Mouse (Mus musculus) midbrain, embryonic 16.5 days (tissue): ENCODE measurements around the gene Efemp2. TPM values are rescaled to one million over a fixed set of nuclear protein-coding genes. Genes with fewer than 3 reads are reported as not detected.

Source experiments
- ATAC-seq: fragments of 200-750 bp; cut with Nextera tagmentation; 2 replicates; pipeline ENCODE4 v1.8.0; 2017; ENCODE audit warnings: moderate TSS enrichment
- H3K27ac ChIP-seq: fragments of 300-500 bp; sonication (generic); 2 replicates; pipeline ENCODE4 v1.5.1; 2014; ENCODE audit warnings: mild to moderate bottlenecking, low read length, mixed read lengths
- H3K27me3 ChIP-seq: fragments of 300-500 bp; sonication (generic); 2 replicates; pipeline ENCODE4 v1.6.1; 2014; ENCODE audit warnings: low read depth, low read length, mixed read lengths; ENCODE audit not compliant: control insufficient read depth, insufficient read depth
- H3K36me3 ChIP-seq: fragments of 300-500 bp; sonication (generic); 2 replicates; pipeline ENCODE4 v1.6.1; 2014; ENCODE audit warnings: mild to moderate bottlenecking, low read length, moderate library complexity, mixed read lengths; ENCODE audit not compliant: control insufficient read depth, insufficient read depth
- H3K4me1 ChIP-seq: fragments of 300-500 bp; sonication (generic); 2 replicates; pipeline ENCODE4 v1.6.1; 2014; ENCODE audit warnings: mild to moderate bottlenecking, low read length, mixed read lengths; ENCODE audit not compliant: control insufficient read depth, insufficient read depth
- H3K4me2 ChIP-seq: fragments of 300-500 bp; sonication (generic); 2 replicates; pipeline ENCODE4 v1.6.1; 2014; ENCODE audit warnings: mild to moderate bottlenecking, low read length, mixed read lengths
- H3K4me3 ChIP-seq: fragments of 300-500 bp; sonication (generic); 2 replicates; pipeline ENCODE4 v1.5.1; 2014; ENCODE audit warnings: low read depth, mild to moderate bottlenecking, low read length, moderate library complexity, mixed read lengths
- H3K9ac ChIP-seq: fragments of 300-500 bp; sonication (generic); 2 replicates; pipeline ENCODE4 v1.6.1; 2014; ENCODE audit warnings: low read depth, low read length, mixed read lengths
- H3K9me3 ChIP-seq: fragments of 300-500 bp; sonication (generic); replicated peaks from 2 replicates; pipeline ENCODE4 v1.6.1; 2014; ENCODE audit warnings: mild to moderate bottlenecking, low read length, mixed read lengths; ENCODE audit not compliant: control insufficient read depth, poor library complexity, severe bottlenecking
- WGBS: fragments of 180-500 bp; shearing (Covaris S2); extraction: QIAGEN DNeasy Blood & Tissue Kit; methylation state at CpG from one replicate; pipeline ENCODE4 v1.1.7; 2014; 5-methylcytosine and 5-hydroxymethylcytosine counted together
- polyA plus RNA-seq: library from polyadenylated mRNA; unstranded; fragments of >200 nt; fragmentation: Nextera tagmentation; extraction: Ambion mirVana; gene quantifications from 2 replicates; pipeline ENCODE4 v1.2.1, GENCODE M21; 2015

Gene Efemp2
- polyA plus RNA-seq, 1 experiment from 2014 or later: 34.1 TPM

DNA sequence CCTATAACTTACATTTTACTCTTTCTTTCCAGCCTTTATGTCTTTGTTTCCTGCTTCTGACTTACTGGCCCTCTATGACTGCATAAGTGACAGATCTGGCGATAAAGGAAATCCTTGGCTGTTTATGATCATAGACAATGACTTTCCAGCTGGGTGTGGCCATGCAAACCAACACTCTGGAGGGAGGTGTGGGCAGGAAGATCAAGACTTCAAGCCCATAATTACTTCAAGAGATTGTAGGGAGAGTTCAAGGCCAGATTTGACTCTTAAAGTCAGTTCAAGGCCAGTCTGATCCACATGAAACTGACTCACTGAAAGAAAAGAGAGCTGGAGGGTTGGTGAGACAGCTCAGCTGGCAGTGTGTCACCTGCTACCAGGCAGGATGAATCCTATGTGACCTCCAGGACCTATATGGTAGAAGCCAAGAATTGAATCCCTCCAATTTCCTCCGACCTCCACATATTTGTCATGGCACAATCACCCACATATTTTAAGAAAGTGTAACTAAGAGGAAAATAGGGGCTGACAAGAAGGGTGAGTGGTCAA lies 26.6 kb downstream of the Efemp2 start:
- H3K27ac ChIP-seq: no peak overlapping the region
- no peak overlapping the region for H3K9ac ChIP-seq
- H3K36me3 ChIP-seq: peaks cover 28% of the 10 kb centered on the region
- H3K9me3 ChIP-seq: no peaks in the 10 kb centered on the region
- no peak for ATAC-seq
- H3K4me1 ChIP-seq: no peaks in the 10 kb centered on the region
- no peak overlapping the region for H3K4me3 ChIP-seq
- no peak overlapping the region for H3K4me2 ChIP-seq
- H3K27me3 ChIP-seq: no peaks in the 10 kb centered on the region
- 95% methylated on average over 2 of the region's 2 CpGs for WGBS

DNA sequence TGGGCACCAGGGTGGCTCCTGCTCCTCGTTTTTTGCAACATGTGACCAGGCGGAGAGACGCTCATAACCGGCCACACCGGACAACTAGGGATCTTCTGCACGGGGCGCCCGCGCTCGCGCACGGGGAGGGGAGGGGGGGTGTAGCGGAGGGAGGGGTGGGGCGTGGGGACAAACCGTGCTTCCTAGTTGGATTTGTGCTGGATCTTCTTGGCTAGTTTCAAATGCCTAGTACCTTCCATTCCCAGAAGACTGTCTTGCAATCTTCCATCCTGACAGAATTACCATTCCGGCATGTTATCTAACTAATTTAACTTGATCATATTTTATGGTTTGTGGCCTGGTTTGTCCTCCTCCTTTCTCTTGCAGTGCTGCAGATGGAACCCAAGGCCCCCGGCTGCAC lies 29.9 kb downstream of the Efemp2 start, which contains the start of gene 1700020D05Rik:
TSS of gene 1700020D05Rik (minus strand) at position 101 of the 400 bp plus-strand sequence.
- WGBS: 65% methylated on average over 17 of the region's 17 CpGs
- no peak within 1 kb of the TSS for H3K27ac ChIP-seq
- no peak within 1 kb of the TSS for H3K4me2 ChIP-seq
- no peaks in the 10 kb centered on the region for H3K9me3 ChIP-seq
- no peak for ATAC-seq
- no peak within 1 kb of the TSS for H3K9ac ChIP-seq
- H3K36me3 ChIP-seq: 0 out of 2 replicates have a peak, but pooled peaks cover 7% of the 10 kb centered on the region
- no peaks in the 10 kb centered on the region for H3K27me3 ChIP-seq
- H3K4me3 ChIP-seq: no peak within 1 kb of the TSS
- H3K4me1 ChIP-seq: peaks cover 2% of the 10 kb centered on the region; the same call in 1 of the 2 replicates

DNA sequence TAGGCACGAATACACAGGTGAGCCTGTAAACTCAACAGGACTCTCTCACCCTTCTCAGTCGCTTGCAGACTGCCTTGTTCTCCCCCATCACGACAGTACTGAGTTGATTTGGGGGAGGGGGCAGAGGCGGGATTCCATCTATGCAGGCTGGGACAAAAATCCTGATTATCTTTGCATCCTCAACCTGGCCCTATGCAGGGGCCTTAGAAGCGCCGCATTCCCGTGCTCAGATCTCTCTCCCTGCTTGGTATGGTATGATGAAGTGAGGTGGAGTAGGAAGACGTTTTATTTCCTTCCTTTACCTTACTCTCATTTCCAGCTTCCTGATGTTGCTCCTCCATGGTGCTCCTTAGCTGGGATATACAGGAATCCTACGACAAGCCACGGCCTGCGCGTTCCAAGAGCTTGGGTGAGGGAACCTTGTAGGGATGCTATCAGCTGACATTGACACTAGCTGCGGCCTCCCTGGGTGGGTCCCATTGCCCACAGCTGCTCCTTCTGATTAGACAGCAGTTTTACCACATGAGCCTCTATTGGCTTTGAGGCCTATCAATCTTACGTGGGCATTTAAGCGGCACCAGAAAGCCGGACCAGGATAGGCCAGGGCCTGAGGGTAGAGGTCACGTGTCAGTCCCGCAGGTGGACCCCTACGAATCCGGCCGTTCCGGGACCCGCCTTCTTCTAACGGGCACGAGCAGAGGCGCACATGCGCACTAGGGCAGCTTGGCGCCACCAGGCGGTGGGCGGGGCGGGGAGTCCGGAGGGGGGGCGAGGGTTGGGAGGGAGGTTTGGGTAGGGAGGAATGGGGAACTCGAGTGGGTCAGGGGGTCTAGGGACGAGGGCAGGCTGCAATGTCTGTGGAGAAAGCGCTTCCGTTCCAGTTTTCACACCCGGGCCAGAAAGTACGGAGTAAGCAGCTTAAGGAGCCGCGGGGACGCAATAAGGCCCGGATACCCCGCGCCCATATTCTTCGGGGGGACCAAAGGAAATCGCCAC lies 36.6 kb downstream of the Efemp2 start, which contains the start of gene Snx32:
TSS of gene Snx32 (minus strand) at position 508 of the 996 bp plus-strand sequence.
- peak; percentile 99 for ATAC-seq

DNA sequence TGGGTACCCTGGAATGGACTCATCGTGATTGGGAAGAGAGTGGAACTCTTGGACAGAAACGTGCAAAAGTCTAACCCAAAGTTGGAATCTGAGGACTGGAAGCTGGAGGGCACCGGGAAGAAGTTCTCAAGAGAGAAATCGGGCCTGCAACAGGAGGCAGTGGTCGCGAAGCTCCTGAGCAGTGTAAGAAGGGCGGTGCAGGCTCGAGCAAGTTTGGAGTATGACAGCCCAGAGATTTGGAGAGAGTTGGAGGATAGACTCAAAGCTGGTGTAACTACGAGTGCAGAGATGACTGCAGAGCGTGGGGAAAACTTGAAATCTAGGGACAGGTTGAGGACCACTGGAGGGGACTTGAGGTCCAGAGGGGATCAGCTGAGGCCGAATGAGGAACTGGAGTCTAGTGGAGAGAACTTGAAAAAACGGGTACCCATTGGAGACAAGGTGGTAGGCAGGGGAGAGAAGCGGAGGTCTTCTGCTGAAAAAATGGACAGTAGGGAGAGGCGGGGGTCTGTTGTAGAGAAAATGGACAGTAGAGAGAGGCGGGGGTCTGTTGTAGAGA lies 37.4 kb downstream of the Efemp2 start:
- 51% methylated on average over 15 of the region's 15 CpGs for WGBS
- H3K9ac ChIP-seq: peak overlapping the region; percentile 63
- H3K4me2 ChIP-seq: peak overlapping the region; percentile 91
- no peaks in the 10 kb centered on the region for H3K36me3 ChIP-seq
- no peaks in the 10 kb centered on the region for H3K27me3 ChIP-seq
- H3K27ac ChIP-seq: no peak overlapping the region; the same call in 1 of the 2 replicates
- ATAC-seq: no peak
- H3K4me1 ChIP-seq: peaks cover 19% of the 10 kb centered on the region
- H3K4me3 ChIP-seq: peak overlapping the region; percentile 64
- H3K9me3 ChIP-seq: no peaks in the 10 kb centered on the region

More for the DNA sequence above, 36.6 kb downstream of the Efemp2 start, which contains the start of gene Snx32:
- Histone ChIP-seq H3K4me3 (peak within 1 kb of the TSS; percentile 64), H3K4me1 (peaks cover 20% of the 10 kb centered on the region), H3K36me3 (no peaks in the 10 kb centered on the region), H3K4me2 (peak within 1 kb of the TSS; percentile 91), H3K9ac (peak within 1 kb of the TSS; percentile 72), H3K9me3 (no peaks in the 10 kb centered on the region), H3K27ac (peak within 1 kb of the TSS; percentile 89), H3K27me3 (no peaks in the 10 kb centered on the region)
- 3% methylated on average over 47 of the region's 47 CpGs for WGBS

DNA sequence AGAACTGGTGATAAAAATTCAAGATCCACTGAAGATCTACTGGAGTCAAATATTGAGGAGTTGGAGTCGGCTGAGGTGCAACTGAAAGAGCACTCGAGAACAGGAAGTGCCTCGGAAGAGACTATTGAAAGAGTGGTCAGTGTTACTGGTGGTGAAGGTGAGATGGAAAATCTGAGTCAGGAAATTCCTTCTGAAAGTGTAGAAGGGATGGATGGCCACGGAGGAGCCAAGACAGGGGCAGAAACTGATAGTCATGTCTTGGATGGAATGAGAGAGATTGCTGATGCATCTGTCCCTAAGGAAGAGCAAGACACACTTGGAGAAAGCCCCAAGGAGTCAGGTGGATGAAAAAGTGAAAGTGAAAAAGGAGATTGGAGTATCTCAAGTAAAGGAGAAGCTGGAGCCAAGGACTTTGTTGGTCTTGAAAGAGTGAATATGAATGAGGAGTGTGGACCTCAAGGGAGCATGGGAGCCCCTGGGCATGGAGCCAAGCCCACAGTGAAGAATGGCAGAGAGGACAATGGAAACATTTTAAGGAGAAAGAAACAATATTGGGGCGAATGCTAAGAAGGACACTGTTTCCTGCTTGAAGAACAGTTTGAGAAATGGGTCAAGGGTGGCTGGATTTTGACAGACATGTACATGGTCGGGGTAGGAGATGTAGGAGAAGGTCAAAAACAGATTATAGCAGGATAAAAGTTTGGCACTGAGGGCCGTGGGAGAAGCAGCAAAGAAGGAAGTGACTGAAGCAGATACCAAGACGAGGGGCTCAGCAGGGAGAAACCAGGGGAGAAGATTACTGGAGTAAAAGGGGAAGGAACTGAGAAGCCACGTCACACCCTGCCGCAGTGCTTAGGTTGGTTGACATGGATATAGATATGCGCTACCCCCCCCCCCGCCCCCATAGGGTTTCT lies 38.6 kb downstream of the Efemp2 start:
- no peak for ATAC-seq
- Histone ChIP-seq H3K27ac (no peak overlapping the region), H3K9me3 (no peaks in the 10 kb centered on the region), H3K4me2 (no peak overlapping the region), H3K4me3 (no peak overlapping the region), H3K36me3 (no peaks in the 10 kb centered on the region), H3K4me1 (peaks cover 18% of the 10 kb centered on the region), H3K27me3 (no peaks in the 10 kb centered on the region), H3K9ac (no peak overlapping the region)
- 82% methylated on average over 12 of the region's 12 CpGs for WGBS

DNA sequence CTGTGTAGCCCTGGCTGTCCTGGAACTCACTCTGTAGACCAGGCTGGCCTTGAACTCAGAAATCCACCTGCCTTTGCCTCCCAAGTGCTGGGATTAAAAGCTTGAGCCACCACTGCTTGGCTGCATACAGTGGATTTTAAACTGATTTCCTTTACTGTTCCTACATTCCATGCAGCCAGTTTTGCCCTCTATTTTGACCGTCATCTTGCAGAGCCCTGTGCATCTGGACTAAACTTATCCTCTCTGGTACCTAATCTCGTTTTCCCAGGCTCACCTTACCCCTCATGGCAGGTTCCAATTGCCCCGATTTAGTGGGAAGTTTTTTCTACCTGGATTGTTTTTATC lies 39.2 kb downstream of the Efemp2 start:
- Histone ChIP-seq H3K36me3 (no peaks in the 10 kb centered on the region), H3K27me3 (no peaks in the 10 kb centered on the region), H3K27ac (no peak overlapping the region), H3K4me1 (peaks cover 18% of the 10 kb centered on the region), H3K4me3 (no peak overlapping the region), H3K9ac (no peak overlapping the region), H3K4me2 (no peak overlapping the region), H3K9me3 (no peaks in the 10 kb centered on the region)
- no peak for ATAC-seq
- WGBS: 81% methylated on average over 3 of the region's 3 CpGs

DNA sequence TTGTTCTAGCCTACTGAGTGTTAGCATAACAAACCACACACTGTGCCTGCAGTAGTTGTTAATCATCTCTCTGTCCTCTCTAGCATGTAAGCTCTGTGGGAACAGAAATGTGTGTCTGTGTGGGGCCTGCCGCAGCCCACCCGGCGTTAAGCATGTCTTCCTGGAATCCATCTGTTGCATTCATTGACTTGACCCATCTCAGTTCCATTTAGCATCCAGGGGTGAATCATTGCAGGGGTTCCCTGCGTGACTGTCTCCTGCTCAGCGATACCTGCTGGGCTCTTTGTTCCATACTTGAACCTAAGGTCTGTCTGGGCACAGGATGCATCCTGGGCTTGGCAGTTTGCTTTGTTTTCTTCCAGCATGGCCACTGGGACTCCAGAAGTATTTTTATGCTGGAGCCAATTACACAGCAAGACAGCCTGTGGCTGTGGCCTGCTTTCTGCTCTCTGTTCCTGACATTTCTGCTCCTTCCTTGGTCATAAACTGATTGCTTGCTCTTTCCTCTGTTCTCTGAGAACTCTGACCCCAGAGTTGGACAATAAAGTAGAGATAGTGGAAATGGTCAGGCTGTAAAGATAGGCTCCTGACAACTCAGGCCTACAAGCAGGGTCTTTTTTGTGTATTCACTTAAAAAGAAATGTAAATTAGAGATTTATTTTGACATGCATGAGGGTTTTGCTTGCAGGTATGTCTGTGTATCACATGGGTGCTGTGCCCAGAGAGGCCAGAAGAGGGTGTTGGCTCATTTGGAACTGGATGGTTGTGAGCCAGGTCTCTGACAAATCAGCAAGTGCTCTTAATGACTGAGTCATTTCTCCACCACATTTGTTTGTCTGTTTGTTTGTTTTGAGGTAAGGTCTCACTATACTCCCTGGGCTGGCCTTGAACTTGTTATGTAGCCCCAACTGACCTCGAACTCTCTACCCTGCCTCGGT lies 42.4 kb downstream of the Efemp2 start:
- Histone ChIP-seq H3K4me3 (no peak overlapping the region), H3K9me3 (no peaks in the 10 kb centered on the region), H3K9ac (no peak overlapping the region), H3K4me1 (peaks cover 5% of the 10 kb centered on the region), H3K4me2 (no peak overlapping the region), H3K36me3 (no peaks in the 10 kb centered on the region), H3K27ac (no peak overlapping the region), H3K27me3 (no peaks in the 10 kb centered on the region)
- ATAC-seq: no peak
- 79% methylated on average over 7 of the region's 7 CpGs for WGBS
